Mouse (Mus musculus) kidney, postnatal 25 days (tissue): ENCODE measurements at regions not wholly inside any gene's neighbourhood (a gene's known extent, or its start where the extent isn't known, plus 50 kb on each side); places are given as distances from the start of the nearest gene placed in this dataset.
A peak's percentile ranks its signal among the peaks of the same experiment; 100 is the strongest.

Experiments
- DNase-seq, 2 experiments: peaks; one replicate each; pipeline ENCODE4 v3.0.0; 2021; ENCODE audit warnings: mixed read lengths in 2 of 2

DNA sequence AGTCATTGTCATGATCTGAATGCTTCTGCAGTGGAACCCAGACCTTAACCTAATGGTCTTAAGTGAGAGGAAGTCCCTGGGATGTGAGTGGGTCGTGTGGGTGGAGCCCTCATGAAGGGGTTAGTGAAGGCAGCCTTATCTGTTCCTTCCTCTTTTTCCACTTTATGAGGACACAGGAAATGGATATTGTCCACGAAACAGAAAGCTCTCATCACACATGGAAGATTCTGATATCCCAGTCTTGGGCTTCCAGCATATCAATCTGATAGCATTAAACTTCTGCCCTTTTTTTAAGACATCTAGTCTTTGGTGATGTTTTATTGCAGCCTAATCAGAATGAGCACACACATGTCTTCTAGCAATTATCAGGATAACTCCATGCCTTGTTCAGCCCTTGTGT lies 164.0 kb downstream of the Mex3b start:
- no peak for DNase-seq

DNA sequence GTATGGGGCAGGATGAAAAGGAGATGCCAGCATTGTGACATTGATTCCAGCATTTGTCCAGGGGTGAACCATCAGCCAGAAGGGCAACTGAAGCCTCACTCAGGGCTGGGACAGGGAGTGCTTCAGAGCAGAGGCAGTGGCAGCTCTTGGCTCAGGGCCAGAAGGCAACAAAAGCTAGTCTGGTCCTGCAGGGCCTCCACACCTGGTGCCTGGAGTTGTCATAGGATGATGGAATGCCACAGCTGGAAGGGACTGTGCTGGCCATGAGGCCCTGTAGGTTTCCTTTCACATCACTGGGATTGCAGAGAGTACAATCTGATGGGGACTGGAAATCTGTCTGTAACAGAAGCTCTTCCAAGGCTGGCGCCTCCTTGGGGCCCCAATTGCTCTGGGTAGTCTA lies 164.9 kb downstream of the Mex3b start:
- peak; percentile 4 to 39 for DNase-seq

DNA sequence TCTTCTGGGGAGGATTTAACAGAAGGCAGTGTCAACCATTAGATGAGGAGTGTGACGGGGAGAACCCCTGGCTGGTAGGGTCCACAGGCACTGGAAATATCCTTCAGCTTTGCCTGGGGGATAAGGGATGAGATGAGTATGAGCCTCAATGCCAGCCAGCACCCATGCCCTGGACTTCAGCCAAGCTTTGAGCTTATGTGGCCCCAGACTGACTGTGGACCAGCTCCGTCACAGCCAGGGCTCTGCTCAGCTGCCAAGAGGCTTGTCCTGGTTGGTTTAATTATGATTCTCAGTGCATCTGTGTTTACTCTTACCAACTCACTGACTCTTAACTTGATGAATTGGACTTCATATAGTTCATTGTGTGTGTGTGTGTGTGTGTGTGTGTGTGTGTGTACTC lies 165.8 kb downstream of the Mex3b start:
- DNase-seq = peak in 1 of 2 experiments; percentile 4

DNA sequence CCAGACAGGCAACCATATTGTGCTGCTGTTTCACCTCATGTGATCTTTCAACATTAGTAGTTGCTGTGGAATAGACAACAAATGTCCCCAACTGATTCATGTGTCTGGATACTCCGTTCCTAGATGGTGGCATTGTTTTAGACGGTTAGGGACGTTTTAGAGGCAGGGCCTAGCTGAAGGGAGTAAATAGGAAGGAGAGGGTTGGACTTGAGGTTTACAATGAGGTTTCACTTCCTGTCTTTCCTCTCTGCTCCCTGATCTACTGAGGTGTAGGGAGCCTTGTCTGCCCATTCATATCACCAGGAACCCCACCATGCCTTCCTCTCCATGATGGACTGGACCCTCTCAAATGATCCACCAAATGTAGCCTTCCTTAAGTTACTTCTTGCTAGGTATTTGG lies 168.1 kb downstream of the Mex3b start:
- DNase-seq = no peak

DNA sequence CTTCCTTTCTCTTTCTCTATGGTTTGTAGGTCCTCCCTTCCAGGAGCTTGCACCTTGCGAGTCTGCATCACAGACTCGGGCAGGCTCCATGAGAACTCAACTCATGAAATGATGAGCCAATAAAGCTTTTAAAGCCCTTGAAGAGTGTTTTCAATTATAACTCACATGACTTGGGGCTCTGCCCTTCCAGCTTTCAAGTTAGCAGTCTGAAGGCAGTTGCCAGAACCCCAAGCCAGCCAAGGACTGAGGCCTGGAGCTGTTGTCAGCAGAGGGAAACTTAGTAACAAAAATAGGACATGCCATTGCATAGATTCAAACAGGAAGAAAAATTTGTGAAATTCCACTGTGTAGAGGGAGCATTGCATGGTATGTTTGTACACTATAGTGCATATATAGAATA lies 169.3 kb downstream of the Mex3b start:
- DNase-seq = no peak

DNA sequence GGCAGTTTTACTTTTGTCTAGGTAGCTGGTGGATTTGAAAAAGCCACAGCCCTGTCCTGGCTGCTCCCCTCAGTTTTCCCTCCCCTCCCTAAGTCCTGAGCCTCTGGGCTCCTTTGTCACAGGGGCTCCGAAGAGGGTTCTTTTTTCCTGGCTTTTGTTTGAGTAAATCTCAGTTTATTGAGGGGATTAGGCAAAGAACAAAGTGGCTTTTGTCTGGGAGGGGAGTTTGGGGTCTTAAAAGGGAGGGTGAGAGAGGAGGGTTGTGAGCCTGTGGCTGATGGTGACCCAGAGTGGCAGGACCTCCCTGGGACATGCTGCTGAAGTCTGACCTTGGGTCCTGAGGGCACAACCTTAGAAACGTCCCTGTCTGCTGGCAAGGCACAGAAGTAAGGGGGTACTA lies 170.0 kb downstream of the Mex3b start:
- no peak for DNase-seq

DNA sequence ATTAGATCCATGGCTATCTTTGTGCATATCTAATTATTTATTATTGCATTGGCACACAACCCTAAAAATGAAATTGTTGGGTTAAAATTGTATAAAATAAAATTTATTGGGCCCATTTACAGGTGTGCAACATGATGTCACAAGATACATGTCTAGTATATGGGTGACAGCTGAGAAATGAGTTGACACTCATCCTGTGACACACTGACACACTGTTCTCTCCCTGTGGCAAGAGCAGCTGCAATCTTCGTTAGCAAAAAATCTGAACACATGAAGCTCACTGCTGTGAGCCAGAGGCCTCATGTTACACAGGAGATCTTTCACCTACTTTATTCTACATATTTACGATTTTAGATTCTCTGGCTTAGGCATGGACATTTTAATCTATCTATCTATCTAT lies 170.6 kb downstream of the Mex3b start:
- no peak for DNase-seq

DNA sequence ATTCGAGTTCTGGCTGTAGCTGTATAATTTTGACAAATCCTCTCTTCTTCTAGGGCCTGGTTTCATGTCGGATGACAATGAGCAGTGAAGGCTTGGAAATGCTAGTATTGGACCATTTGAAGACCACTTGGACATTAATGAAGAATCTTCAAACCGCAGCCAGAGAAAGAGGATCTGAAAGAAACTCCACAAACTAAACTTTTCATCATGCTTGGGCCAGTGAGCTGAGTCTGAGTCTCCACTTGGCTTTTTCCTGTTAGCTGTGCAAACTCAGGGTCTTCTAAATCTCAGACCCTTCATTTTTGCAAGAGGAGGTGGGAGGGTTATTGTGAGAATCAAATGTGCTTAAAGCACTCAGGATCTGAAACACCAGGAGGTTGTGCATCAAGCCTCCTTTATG lies 176.6 kb downstream of the Mex3b start:
- no peak for DNase-seq

DNA sequence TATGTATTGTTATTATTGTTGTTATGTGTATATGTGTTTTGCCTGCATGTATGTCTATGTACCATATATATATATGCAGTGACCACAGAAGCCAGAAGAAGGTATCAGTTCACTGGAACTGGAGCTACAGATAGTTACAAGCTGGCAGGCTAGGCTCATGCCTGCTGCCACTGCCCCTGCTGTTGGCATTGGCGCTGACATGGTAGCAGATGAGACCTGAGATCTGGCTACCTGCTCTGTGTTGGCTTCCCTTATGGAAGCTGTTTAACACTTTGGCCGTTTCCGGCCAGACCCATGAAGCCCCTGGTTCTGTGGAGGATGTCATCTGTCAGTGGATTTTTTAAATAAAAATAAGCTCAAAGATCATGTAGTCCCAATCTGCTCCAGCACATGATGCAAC lies 178.1 kb downstream of the Mex3b start:
- no peak for DNase-seq

DNA sequence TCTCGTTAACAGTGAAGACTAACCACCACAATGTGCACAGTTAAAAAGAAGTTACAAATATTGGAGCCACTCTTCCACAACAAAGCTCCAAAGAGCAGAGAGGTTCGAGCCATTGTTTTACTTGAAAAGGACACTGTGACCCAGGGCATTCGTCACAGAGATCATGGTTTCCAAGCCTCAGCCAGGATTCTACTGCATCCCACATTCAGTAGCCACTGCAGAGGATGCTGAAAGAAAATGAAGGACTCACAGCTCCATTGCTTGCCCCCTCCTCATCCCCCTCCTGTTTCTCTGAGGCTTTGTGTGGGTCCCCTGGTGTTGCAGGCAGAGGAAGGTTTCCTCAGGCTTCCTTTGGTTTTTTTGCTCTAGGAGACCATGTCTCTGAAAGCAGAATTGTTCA lies 182.9 kb downstream of the Mex3b start:
- no peak for DNase-seq

DNA sequence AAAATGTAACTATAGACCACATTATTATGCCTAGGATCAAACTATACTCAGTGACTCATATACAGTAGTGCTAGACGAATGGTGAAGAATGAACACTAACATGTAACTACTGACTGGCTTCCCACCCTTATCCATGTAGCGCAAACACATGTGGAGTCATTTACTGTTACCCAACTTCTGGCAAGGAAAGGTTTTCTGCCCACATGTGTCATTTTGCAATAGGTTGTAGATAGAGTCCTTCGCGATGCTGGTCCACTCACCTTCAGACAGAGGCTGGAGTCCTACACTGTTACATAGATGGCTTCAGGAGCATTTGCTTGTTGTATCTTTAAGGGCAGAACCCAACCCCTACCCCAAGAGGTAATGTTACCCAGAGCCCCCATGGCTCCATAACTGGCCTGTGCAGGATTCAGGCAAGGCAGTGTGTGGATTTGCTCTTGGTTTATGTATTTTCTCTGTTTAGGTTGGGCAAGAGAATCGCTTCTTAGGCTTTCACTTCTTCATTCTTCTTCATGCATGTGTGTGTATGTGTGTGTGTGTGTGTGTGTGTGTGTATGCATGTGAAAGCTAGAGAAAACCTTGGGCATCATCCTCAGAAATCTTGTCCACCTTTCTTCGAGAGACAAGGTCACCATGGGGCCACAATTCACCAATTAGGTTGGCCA lies 183.8 kb downstream of the Mex3b start:
- DNase-seq = no peak

DNA sequence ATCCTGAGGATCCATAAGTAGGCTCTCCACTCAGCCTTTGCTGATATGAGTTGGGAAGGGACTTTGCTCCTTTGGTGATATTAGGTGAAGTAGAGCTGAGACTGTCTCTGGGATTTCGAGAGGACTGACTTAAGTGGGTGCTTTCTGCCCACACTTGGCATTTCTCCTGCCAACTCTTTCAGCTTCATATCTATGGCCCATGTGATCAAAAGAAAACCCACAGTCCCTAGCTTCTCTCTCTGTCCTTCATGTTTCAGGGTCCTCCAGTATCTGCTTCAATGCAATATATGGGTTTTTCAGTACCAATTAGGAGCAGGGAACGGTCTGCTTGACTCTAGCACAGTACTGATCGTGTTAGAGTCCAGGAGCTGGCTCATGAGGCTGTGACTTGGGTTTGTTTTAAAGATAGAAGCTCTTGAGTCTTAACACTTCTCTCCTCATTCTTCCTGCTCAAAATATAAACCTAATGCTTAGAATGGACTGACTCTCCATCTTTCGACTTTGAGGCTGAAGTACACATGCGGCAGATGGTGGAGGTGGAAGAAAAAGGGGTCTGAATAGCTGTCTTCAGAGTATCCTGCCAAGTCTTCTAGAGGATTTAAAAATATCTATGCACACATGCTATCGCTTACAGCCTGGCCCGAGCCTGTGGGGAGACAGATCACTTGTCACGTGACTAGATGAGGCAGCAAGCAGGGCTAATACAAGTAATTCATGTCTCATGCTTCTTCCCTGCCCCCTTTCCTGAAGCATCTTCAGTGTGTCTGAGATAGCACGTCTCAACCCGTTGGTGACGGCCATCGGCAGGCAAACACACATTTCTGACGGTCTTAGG lies 189.2 kb downstream of the Mex3b start:
- no peak for DNase-seq

DNA sequence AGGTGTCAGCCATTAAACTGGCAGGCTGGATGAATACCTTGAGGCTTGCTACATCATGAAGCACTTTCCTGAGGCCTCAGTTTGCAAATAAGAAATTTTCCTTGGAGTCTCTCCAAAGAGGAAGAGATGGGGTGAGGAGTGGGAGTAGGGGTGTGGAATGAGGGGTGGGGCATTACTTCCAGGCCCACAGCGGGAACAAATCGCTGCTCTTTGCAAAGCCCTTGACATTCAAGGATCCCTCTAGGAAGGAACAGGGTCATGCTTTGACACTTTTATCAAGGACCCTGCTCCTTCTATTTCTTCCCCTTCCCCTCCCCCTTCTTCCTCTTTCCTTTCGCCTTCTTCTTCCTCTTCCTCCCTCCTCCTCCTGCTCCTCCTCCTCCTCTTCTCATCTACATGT lies 193.2 kb downstream of the Mex3b start:
- no peak for DNase-seq

DNA sequence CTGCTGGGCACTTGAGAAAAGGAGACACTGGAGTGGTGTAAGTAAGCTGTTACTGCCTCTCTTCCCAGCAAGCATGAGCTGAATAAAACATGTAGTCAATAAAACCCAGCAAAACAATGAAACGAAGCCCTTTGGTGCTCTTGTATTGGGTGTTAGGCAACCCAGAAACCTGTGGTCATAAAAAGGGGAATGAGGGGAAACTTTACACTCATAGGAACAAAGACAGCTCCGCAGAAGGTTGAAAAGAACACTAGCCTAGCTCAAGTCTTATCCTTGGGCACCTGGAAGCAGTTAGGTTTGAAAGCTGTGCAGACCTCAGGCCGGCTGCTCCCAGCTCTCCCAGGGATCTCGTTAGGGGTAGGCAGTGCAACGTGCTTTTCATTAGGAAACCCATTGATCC lies 193.6 kb downstream of the Mex3b start:
- no peak for DNase-seq

DNA sequence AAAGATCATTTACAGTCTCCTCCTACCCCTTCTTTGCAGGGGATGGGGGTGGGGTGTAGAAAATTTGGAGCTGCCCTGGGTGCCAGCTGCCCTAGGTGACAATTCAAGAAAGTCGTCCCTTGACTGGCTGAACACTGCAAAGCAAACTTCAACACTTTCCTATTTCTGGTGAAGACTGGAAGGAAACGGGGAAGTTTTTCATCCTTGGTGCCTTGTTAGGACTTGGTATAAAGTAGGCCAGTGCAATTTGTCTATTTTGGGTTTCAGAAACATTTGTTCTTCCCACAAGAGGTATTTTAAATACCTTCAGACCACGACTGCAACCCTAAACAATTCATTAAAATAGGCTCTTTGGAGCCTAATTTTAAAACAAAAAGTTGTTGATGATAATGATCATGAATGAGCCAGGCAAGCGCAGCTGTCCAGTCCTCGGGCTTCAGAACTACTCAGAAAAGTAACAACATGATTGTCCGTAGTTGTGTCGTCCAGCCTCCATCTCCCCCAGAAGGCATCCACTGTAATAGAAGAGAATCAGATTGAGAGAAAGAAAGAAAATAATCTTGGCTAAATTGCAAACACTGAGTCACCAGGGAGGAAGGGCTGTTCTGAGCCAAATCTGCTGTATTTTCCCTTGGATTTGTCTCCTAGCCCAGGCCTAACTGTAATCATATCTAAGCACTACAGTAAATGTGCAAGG lies 194.2 kb downstream of the Mex3b start:
- DNase-seq = no peak

DNA sequence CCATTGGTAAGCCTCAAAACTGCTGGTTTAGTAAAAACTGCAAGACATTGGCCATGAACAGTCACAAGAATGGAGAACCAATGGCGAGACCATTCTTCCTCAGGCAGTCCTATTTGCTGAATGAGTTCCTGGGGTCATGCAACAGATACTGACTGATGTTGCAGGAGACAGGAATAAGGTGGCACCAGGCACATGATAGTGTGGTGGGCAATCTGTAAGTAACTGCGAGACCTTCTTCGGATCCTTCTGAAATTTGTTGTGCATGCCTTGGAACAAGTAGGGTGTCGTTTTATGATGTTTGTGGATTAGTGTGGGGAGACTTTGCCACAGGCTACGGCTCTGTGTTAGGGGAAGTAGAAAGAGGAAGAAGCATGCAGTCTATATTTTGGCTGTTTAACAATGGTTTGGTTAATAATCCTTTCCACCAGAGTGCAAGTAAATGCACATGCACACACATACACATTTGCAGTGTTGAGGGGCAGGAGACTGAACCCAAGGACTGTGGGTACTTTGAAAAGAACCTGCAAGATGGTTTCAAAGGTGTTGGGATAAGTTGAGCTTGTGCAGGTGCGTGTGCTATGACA lies 194.9 kb downstream of the Mex3b start:
- no peak for DNase-seq

DNA sequence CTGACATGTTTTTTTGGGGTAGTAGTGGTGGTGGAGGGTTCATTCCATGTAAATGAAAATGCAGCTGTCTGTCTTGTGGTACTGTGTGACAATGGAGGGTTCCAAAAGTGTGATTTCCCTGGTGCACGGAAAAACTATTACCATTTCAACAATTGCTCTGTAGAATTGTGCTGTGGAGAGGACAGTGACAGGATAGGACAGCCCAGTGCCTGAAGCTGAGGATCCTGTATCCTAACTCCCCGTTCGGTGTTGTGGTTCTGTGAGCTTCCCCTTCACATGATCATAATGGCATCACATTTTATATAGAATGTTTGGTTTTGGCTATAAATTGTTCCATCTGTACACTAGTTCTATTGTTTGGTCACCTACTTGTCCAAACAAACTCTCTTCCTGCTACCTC lies 196.4 kb downstream of the Mex3b start:
- DNase-seq = no peak

DNA sequence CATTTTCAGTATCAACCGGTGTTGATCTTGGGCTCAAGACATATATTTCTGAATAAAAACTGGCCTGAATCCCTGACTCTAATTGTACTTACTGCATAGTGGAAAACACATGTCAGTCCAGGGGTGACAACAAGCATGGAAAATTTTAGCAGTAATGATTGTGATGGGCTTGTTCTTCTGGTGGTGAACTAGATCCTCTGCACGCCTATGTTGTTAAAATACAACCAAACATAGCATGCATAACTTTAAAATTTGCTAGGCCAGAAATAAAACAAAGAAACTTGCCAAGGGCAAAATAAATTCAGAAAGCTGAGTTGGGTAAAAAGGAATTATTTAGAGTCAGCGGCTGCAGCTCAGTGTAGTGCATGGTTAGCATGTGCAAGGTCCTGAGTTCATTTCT lies 198.2 kb downstream of the Mex3b start:
- no peak for DNase-seq

DNA sequence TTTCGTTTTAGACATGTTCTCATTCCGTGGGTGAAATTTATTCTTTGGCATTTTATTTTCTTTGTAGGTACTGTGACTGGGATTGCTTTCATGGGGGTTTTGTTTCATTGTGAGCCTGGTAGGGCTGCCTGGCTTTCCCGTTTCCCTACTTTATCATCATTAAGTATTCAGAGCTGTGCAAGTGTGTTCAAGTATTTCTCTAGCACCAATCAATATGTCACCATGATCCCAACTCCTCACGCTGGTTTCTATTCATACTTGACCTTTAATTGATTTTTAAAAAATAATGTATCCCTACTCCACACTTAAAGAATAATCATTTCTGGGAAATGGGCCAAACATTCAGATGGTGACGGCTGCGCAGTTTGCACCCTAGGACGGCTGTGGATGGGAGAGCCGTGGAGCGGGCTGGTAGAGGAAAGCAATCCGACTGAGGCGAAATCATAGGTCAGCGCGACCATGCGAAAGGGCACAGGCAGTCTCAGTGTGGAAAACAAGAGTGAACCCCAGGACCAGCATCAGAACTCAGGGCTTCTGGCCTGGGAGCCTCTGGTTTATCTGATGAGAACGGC lies 207.4 kb downstream of the Mex3b start:
- no peak for DNase-seq

DNA sequence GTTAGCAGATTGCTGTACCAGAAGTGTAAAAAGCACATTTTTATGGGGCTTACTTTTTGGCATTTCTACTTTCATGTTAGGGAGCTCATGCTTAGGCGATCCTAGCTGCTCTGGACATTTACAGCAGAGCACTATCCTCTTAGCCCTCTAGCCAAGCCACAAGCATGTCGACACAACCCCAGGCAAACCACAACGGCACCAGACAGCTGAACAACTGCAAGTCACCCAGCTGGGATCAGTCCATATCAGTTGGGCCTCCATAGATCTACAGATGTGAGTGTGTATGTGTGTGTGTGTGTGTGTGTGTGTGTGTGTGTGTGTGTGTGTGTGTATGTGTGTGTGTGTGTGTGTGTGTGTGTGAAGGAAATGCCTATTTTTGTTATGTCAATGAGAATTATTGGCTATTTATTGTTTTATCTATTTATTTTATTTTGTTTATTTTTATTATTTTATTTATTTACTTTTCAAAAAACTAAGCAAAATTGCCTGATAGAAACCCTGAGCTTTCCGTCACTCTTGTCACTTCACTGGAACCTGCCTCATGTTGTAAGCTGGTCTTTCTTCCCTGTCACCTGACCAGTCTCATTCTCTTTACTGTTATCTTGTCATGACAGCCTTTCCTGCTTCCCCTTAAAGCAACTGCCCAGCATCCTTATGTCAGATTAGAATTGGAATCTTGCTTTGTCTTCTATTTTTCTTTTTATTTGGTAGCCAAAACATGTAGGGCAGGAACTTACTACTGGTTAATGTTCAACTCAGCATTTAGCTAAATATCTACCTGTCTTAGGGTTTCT lies 208.2 kb downstream of the Mex3b start:
- DNase-seq = no peak

DNA sequence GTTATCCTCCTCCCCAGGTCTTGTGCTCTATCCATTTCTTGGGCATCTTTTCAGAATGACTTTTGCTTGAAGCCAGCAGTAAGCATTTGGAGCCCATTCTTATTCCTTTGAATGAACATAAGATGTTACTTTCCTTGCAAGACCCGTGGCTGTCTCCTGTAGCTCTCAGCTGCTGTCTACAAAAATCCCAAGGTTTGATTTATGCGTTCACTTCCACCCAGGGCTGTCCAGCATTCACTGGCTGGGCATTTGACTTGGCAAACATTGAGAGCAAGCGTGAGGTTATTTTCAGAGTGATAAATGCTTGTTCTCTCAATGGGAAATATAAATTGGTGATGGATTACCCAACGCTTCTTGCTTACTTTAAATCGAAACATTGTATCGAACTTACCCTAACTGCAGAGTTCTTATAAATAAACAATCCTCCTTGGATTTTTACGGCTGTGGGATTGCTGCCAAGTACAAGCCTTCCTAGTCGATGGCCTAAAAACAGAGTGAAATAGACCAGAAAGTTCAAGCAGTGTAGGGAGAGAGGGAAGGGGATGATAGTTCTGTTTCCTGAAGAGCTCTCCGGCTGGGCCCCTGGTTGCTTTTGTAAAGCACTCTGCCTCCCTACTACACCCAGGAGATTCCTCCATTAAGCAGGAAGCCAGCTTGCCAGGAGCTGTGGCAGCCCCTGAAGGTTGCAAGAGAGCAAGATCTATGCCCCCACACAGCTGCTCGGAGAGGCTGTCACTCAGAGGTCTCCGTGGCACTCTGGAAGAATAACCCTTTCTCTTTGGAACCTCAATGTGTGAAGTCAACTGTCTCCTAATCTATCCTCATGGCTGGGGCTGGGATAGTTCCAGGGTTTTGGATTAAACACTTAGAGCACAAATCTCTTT lies 210.1 kb downstream of the Mex3b start:
- peak in 1 of 2 experiments; percentile 68 for DNase-seq
